Mouse (Mus musculus) G1E (cell line): ENCODE results near the gene Gpr35.

Experiments used
- CTCF ChIP-seq: IDR thresholded peaks from 2 replicates; pipeline ENCODE4 v1.5.1; 2012; ENCODE audit warnings: low read depth, low read length, inconsistent platforms, mixed read lengths
- POLR2AphosphoS5 ChIP-seq: IDR thresholded peaks from 2 replicates; pipeline ENCODE4 v1.6.1; 2012; ENCODE audit warnings: low read depth, low read length, inconsistent platforms; ENCODE audit not compliant: insufficient replicate concordance

GRCm38 (mm10) chr1:92949426-92949825 is 1.2 kb upstream of the Gpr35 start:
- TF ChIP-seq CTCF (peak; percentile 74; the same call in 1 of the 2 replicates), POLR2AphosphoS5 (no peak)
